Mouse (Mus musculus) stomach, embryonic 16.5 days (tissue): ENCODE results near the gene Mthfd2. TPM values are rescaled to one million over a fixed set of nuclear protein-coding genes. Genes with fewer than 3 reads are reported as not detected.

Source experiments
- ATAC-seq: fragments of 200-750 bp; cut with Nextera tagmentation; 2 replicates; pipeline ENCODE4 v1.8.0; 2017; ENCODE audit warnings: moderate number of reproducible peaks, moderate TSS enrichment; ENCODE audit not compliant: insufficient read depth, low FRiP score
- H3K27ac ChIP-seq: fragments of 300-500 bp; sonication (generic); 2 replicates; pipeline ENCODE4 v1.5.1; 2014; ENCODE audit warnings: low read length
- H3K27me3 ChIP-seq: fragments of 300-500 bp; sonication (generic); 2 replicates; pipeline ENCODE4 v1.6.1; 2014; ENCODE audit warnings: low read length, control low read depth, mixed read lengths; ENCODE audit not compliant: control insufficient read depth, insufficient read depth
- H3K36me3 ChIP-seq: fragments of 300-500 bp; sonication (generic); 2 replicates; pipeline ENCODE4 v1.6.1; 2014; ENCODE audit warnings: low read length; ENCODE audit not compliant: control insufficient read depth, insufficient read depth
- H3K4me1 ChIP-seq: fragments of 300-500 bp; sonication (generic); 2 replicates; pipeline ENCODE4 v1.6.1; 2014; ENCODE audit warnings: low read length, control low read depth, mixed read lengths; ENCODE audit not compliant: control insufficient read depth, insufficient read depth
- H3K4me2 ChIP-seq: fragments of 300-500 bp; sonication (generic); 2 replicates; pipeline ENCODE4 v1.6.1; 2014; ENCODE audit warnings: low read depth, low read length, mixed read lengths
- H3K4me3 ChIP-seq: fragments of 300-500 bp; sonication (generic); replicated peaks from 2 replicates; pipeline ENCODE4 v1.5.1; 2014; ENCODE audit warnings: mild to moderate bottlenecking, low read length
- H3K9ac ChIP-seq: fragments of 300-500 bp; sonication (generic); 2 replicates; pipeline ENCODE4 v1.6.1; 2014; ENCODE audit warnings: low read length
- H3K9me3 ChIP-seq: fragments of 300-500 bp; sonication (generic); replicated peaks from 2 replicates; pipeline ENCODE4 v1.6.1; 2016; ENCODE audit warnings: low read length, control low read depth; ENCODE audit not compliant: control insufficient read depth
- WGBS: fragments of 180-500 bp; shearing (Covaris S2); extraction: QIAGEN DNeasy Blood & Tissue Kit; methylation state at CpG from one replicate; pipeline ENCODE4 v1.1.7; 2014; 5-methylcytosine and 5-hydroxymethylcytosine counted together
- polyA plus RNA-seq: library from polyadenylated mRNA; unstranded; fragments of >200 nt; fragmentation: Nextera tagmentation; extraction: Ambion mirVana; gene quantifications from 2 replicates; pipeline ENCODE4 v1.2.1, GENCODE M21; 2015

Gene Mthfd2
- polyA plus RNA-seq, 1 experiment from 2014 or later: 35.2 TPM

GRCm38 (mm10) chr6:83265253-83265652, 60.5 kb downstream of the Mthfd2 start:
- Histone ChIP-seq H3K27ac (no peak overlapping the region), H3K4me3 (no peak overlapping the region), H3K36me3 (no peaks in the 10 kb centered on the region), H3K9me3 (no peaks in the 10 kb centered on the region), H3K27me3 (no peaks in the 10 kb centered on the region), H3K4me2 (no peak overlapping the region), H3K9ac (no peak overlapping the region), H3K4me1 (peaks cover 7% of the 10 kb centered on the region)
- ATAC-seq: no peak

GRCm38 (mm10) chr6:83264516-83264915, 61.2 kb downstream of the Mthfd2 start:
- H3K9me3 ChIP-seq: no peaks in the 10 kb centered on the region
- peaks cover 7% of the 10 kb centered on the region for H3K4me1 ChIP-seq
- no peak overlapping the region for H3K4me2 ChIP-seq
- H3K27ac ChIP-seq: no peak overlapping the region
- ATAC-seq: no peak
- H3K4me3 ChIP-seq: no peak overlapping the region
- H3K9ac ChIP-seq: no peak overlapping the region
- WGBS: 74% methylated on average over 1 of the region's 1 CpGs
- no peaks in the 10 kb centered on the region for H3K36me3 ChIP-seq
- no peaks in the 10 kb centered on the region for H3K27me3 ChIP-seq

Other genes with a start within 250 kb of the Mthfd2 start
- gene Pcgf1, start 248.0 kb downstream of the Mthfd2 start, polyA plus RNA-seq: 25.1 and 28.8 TPM in 2 replicates
- 0.58 and 0.65 TPM in 2 replicates for gene Lbx2, start 239.5 kb downstream of the Mthfd2 start, polyA plus RNA-seq
- gene Ccdc142, start 224.3 kb downstream of the Mthfd2 start, polyA plus RNA-seq: 1.2 and 1.5 TPM in 2 replicates
- 1.8 TPM in 2 replicates for gene Gm42688, start 224.3 kb downstream of the Mthfd2 start, polyA plus RNA-seq
- 115 and 123 TPM in 2 replicates for gene Mrpl53, start 216.9 kb downstream of the Mthfd2 start, polyA plus RNA-seq
- gene Mogs, start 210.4 kb downstream of the Mthfd2 start, polyA plus RNA-seq: 8.3 TPM in 2 replicates
- gene Wbp1, start 204.3 kb downstream of the Mthfd2 start, polyA plus RNA-seq: 87.9 and 93.8 TPM in 2 replicates
- 7.9 and 8.4 TPM in 2 replicates for gene Ino80b, start 200.5 kb downstream of the Mthfd2 start, polyA plus RNA-seq
- 39.7 and 42.8 TPM in 2 replicates for gene Rtkn, start 190.4 kb downstream of the Mthfd2 start, polyA plus RNA-seq
- gene Wdr54, start 169.5 kb downstream of the Mthfd2 start, polyA plus RNA-seq: 4.1 and 5.0 TPM in 2 replicates
- 2.1 and 2.2 TPM in 2 replicates for gene 1700003E16Rik, start 169.5 kb downstream of the Mthfd2 start, polyA plus RNA-seq
- 73.7 and 74.1 TPM in 2 replicates for gene Dctn1, start 160.0 kb downstream of the Mthfd2 start, polyA plus RNA-seq
- 0.30 and 0.60 TPM in 2 replicates for gene Slc4a5, start 106.1 kb downstream of the Mthfd2 start, polyA plus RNA-seq
- gene Mob1a, start 108 bp upstream of the Mthfd2 start, polyA plus RNA-seq: 67.6 and 67.9 TPM in 2 replicates
- 121 and 145 TPM in 2 replicates for gene Bola3, start 23.2 kb upstream of the Mthfd2 start, polyA plus RNA-seq
- gene Tet3, start 133.2 kb upstream of the Mthfd2 start, polyA plus RNA-seq: 34.5 and 44.2 TPM in 2 replicates
- gene Dguok, start 181.1 kb upstream of the Mthfd2 start, polyA plus RNA-seq: 69.5 and 79.1 TPM in 2 replicates
- 1,788 and 2,212 TPM in 2 replicates for gene Actg2, start 210.4 kb upstream of the Mthfd2 start, polyA plus RNA-seq
- gene Stambp, start 246.8 kb upstream of the Mthfd2 start, polyA plus RNA-seq: 28.0 and 32.5 TPM in 2 replicates